Mouse (Mus musculus): ENCODE data around the gene Tuft1. TPM values are rescaled to one million over a fixed set of nuclear protein-coding genes. Genes with fewer than 3 reads are reported as not detected.

The Tuft1 gene
- polyA plus RNA-seq, 1 experiment from 2014 or later = 5.4 TPM

DNA sequence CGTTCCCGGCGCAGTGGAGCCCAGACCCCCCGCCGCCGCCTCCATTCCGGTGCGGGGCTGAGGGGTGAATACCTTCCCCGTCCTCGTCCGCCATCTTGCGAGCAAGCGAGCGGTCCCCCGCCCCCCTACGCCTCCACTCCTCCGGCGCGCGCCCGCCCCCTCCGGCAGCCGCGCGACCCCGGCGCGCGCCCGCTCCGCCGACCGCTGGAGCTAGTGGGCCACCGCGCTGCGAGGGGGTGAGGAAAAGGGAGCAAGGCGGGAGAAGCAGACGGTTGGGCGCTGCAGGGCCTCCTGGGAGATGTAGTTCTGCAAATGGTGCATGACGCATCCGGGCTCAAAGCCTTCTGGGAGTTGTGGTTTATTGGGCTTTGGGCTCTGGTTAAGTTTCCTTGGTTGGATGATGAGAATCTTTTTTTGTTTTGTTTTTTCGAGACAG, 76.2 kb downstream of the Tuft1 start, which contains the start of gene Snx27:
Gene Snx27 (minus strand): TSS at position 261 of the 436 bp plus-strand sequence.
- Histone ChIP-seq H3K4me2 (peak within 1 kb of the TSS; percentile 94), H3K9ac (peak within 1 kb of the TSS; percentile 89), H3K27ac (peak within 1 kb of the TSS; percentile 82)

GRCm38 (mm10) chr3:94581793-94582455, 76.7 kb downstream of the Tuft1 start:
- WGBS (ENCODE audit: insufficient replicate concordance) = under 1% methylated on average over 46 of the region's 48 CpGs
- H3K9ac ChIP-seq = peak overlapping the region; percentile 89
- peak overlapping the region; percentile 94 for H3K4me2 ChIP-seq
- peak overlapping the region; percentile 93 for H3K4me3 ChIP-seq
- H3K36me3 ChIP-seq = 0 out of 2 replicates have a peak, but pooled peaks cover 3% of the 10 kb centered on the region
- peak overlapping the region; percentile 82 for H3K27ac ChIP-seq
- peaks cover 19% of the 10 kb centered on the region for H3K4me1 ChIP-seq
- peak; percentile 78 for ATAC-seq
- H3K27me3 ChIP-seq (replicated peaks) = no peaks in the 10 kb centered on the region
- H3K9me3 ChIP-seq (replicated peaks) = no peaks in the 10 kb centered on the region

More for the DNA sequence above, 76.2 kb downstream of the Tuft1 start, which contains the start of gene Snx27:
- H3K9me3 ChIP-seq (replicated peaks) = no peaks in the 10 kb centered on the region
- peaks cover 19% of the 10 kb centered on the region for H3K4me1 ChIP-seq
- under 1% methylated on average over 42 of the region's 42 CpGs for WGBS (ENCODE audit: insufficient replicate concordance)
- H3K4me3 ChIP-seq = peak within 1 kb of the TSS; percentile 93
- no peaks in the 10 kb centered on the region for H3K27me3 ChIP-seq (replicated peaks)
- H3K36me3 ChIP-seq = 0 out of 2 replicates have a peak, but pooled peaks cover 3% of the 10 kb centered on the region
- ATAC-seq = peak; percentile 94

DNA sequence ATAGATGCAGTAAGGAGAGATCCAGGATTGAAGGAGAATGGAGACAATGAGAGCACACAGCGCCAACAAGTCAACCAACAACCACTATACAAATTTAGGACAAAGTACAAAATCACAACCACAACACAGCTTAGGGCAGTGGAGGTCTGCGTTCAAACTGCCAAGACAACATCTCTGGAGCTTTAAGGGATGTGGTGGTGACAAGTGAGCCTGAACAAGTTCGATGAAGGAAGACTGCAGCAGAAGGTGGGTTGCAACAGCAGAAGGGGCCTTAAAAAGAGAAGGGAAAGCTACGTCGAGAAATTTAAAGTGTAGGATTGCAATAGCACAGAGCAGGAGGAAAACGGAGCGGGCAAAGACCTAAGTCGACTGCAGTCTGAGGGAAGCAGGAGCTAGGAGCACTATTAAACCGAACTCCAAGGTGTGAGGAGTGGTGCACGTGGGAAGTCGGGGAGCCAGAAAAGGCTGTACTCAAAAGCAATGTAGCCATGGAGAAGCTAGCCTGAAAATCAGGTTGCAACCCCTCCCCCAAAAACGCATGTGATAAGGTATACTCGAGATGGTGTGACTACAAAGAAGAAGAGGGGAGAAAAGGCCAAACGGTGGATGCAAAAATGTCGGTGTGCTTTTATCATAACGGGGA, 77.4 kb downstream of the Tuft1 start:
- H3K27me3 ChIP-seq (replicated peaks) = no peaks in the 10 kb centered on the region
- H3K4me3 ChIP-seq = peak overlapping the region; percentile 93
- H3K36me3 ChIP-seq = 0 out of 2 replicates have a peak, but pooled peaks cover 3% of the 10 kb centered on the region
- 6% methylated on average over 16 of the region's 16 CpGs for WGBS (ENCODE audit: insufficient replicate concordance)
- ATAC-seq = no peak
- no peaks in the 10 kb centered on the region for H3K9me3 ChIP-seq (replicated peaks)
- peaks cover 19% of the 10 kb centered on the region for H3K4me1 ChIP-seq
- H3K9ac ChIP-seq = peak overlapping the region; percentile 89
- peak overlapping the region; percentile 82 for H3K27ac ChIP-seq
- peak overlapping the region; percentile 94 for H3K4me2 ChIP-seq

DNA sequence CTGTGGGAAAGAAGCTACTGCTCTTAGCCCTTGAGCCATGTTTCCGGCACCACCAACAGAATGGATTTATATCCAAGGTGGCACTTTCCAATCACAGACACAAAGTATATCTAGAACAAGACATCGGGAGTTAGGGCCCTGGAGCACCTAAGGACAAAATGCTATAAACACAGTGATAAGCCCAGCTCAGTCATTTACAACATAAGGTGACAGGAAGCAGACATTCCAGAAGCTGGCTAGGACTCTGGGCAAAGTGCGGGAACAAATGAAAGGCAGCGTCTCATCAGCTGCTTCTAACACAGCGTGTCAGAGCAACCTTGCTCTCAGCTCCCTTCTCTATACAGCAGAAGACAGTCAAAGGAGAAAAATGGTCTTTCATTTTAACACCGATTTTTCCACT, 84.2 kb downstream of the Tuft1 start:
- no peak for ATAC-seq
- no peaks in the 10 kb centered on the region for H3K27me3 ChIP-seq (replicated peaks)
- 79% methylated on average over 6 of the region's 6 CpGs for WGBS (ENCODE audit: insufficient replicate concordance)

DNA sequence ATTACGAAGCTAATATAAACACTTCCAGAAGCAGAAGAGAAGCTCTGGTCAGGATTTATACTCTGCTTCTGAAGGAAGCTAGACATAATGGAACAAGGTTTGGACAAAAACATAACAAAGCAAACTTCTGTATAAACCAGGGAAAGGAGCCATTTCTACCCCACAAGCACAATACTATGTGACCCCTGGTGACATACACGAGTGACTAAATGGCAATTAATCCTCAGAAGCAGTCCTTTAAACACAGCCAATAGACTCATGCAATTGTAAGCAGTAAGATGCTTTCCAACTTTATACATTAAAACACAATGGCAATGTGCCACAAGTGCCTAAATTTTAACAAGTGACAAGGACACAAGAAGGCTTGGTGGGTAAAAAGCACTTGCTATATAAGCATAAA, 91.4 kb downstream of the Tuft1 start:
- 69% methylated on average over 2 of the region's 2 CpGs for WGBS (ENCODE audit: insufficient replicate concordance)
- H3K4me2 ChIP-seq = no peak overlapping the region
- peaks cover 5% of the 10 kb centered on the region; the same call in 1 of the 2 replicates for H3K4me1 ChIP-seq
- no peak overlapping the region for H3K27ac ChIP-seq
- H3K36me3 ChIP-seq = 0 out of 2 replicates have a peak, but pooled peaks cover under 1% of the 10 kb centered on the region
- H3K9me3 ChIP-seq (replicated peaks) = no peaks in the 10 kb centered on the region
- no peaks in the 10 kb centered on the region for H3K27me3 ChIP-seq (replicated peaks)
- no peak overlapping the region for H3K9ac ChIP-seq
- no peak for ATAC-seq
- H3K4me3 ChIP-seq = no peak overlapping the region

More for the DNA sequence above, 84.2 kb downstream of the Tuft1 start:
- Histone ChIP-seq H3K36me3 (0 out of 2 replicates have a peak, but pooled peaks cover 9% of the 10 kb centered on the region), H3K4me1 (0 out of 2 replicates have a peak, but pooled peaks cover 16% of the 10 kb centered on the region), H3K27ac (no peak overlapping the region), H3K4me2 (no peak overlapping the region), H3K9ac (no peak overlapping the region), H3K9me3 (replicated peaks) (no peaks in the 10 kb centered on the region), H3K4me3 (no peak overlapping the region)

DNA sequence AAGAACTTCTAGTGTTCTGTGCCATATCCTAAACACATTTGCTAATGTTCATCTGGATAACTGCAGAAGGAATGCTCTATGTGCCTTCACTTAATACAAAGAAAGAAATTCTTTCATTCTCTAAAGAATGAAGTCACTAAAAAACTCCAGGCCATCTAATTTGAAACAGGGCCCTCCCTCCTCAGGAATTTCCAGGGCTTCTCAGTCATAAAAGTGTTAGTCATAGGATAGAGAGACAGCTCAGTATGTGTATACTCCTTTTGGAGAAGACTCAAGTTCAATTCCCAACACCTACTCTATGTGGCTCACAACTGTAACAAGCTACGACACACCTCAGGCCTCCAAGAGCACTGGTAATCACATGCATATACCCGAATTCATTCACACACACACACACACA, 93.1 kb downstream of the Tuft1 start:
- ATAC-seq = no peak

GRCm38 (mm10) chr3:94565127-94565526, 93.5 kb downstream of the Tuft1 start:
- H3K9me3 ChIP-seq (replicated peaks) = no peaks in the 10 kb centered on the region
- H3K4me1 ChIP-seq = peaks cover 5% of the 10 kb centered on the region; the same call in 1 of the 2 replicates
- H3K4me3 ChIP-seq = no peak overlapping the region
- H3K27me3 ChIP-seq (replicated peaks) = no peaks in the 10 kb centered on the region
- 65% methylated on average over 3 of the region's 3 CpGs for WGBS (ENCODE audit: insufficient replicate concordance)
- no peak overlapping the region for H3K9ac ChIP-seq
- H3K4me2 ChIP-seq = no peak overlapping the region
- ATAC-seq = no peak
- H3K36me3 ChIP-seq = peaks cover 9% of the 10 kb centered on the region
- no peak overlapping the region for H3K27ac ChIP-seq

More for the DNA sequence above, 93.1 kb downstream of the Tuft1 start:
- 75% methylated on average over 2 of the region's 2 CpGs for WGBS (ENCODE audit: insufficient replicate concordance)
- peaks cover 7% of the 10 kb centered on the region; the same call in 1 of the 2 replicates for H3K36me3 ChIP-seq
- H3K4me2 ChIP-seq = no peak overlapping the region
- peaks cover 5% of the 10 kb centered on the region; the same call in 1 of the 2 replicates for H3K4me1 ChIP-seq
- no peak overlapping the region for H3K27ac ChIP-seq
- no peak overlapping the region for H3K4me3 ChIP-seq
- H3K9ac ChIP-seq = no peak overlapping the region
- H3K9me3 ChIP-seq (replicated peaks) = no peaks in the 10 kb centered on the region
- H3K27me3 ChIP-seq (replicated peaks) = no peaks in the 10 kb centered on the region

- Histone ChIP-seq H3K27me3 (replicated peaks) (no peaks in the 10 kb centered on the region), H3K36me3 (peaks cover 15% of the 10 kb centered on the region), H3K4me2 (no peak overlapping the region), H3K27ac (no peak overlapping the region), H3K9ac (no peak overlapping the region), H3K9me3 (replicated peaks) (no peaks in the 10 kb centered on the region), H3K4me1 (no peaks in the 10 kb centered on the region; the same call in 1 of the 2 replicates), H3K4me3 (no peak overlapping the region)
- 72% methylated on average over 4 of the region's 4 CpGs for WGBS (ENCODE audit: insufficient replicate concordance)
- no peak for ATAC-seq
These were observed 94.2 kb downstream of the Tuft1 start for GRCm38 (mm10) chr3:94564356-94565010.

- Histone ChIP-seq H3K27me3 (replicated peaks) (no peaks in the 10 kb centered on the region), H3K9ac (no peak overlapping the region), H3K27ac (no peak overlapping the region), H3K36me3 (peaks cover 26% of the 10 kb centered on the region), H3K9me3 (replicated peaks) (no peaks in the 10 kb centered on the region), H3K4me1 (no peaks in the 10 kb centered on the region), H3K4me3 (no peak overlapping the region), H3K4me2 (no peak overlapping the region)
- 76% methylated on average over 3 of the region's 3 CpGs for WGBS (ENCODE audit: insufficient replicate concordance)
- no peak for ATAC-seq
These were observed 95.5 kb downstream of the Tuft1 start for GRCm38 (mm10) chr3:94563163-94563562.

Measured in liver, embryonic 12.5 days (tissue).